Mouse (Mus musculus) cerebellum, adult 2 months (tissue): ENCODE data around the gene Fxn.

Experiments used
- CTCF ChIP-seq: fragments of 200-500 bp; IDR thresholded peaks from 2 replicates; pipeline ENCODE4 v1.5.1; 2011; ENCODE audit warnings: low read depth, mild to moderate bottlenecking, control low read depth, low read length, moderate library complexity, borderline replicate concordance; ENCODE audit not compliant: insufficient read depth
- POLR2A ChIP-seq: fragments of 200-500 bp; IDR thresholded peaks from 2 replicates; pipeline ENCODE4 v1.6.1; 2011; ENCODE audit warnings: low read length, control low read depth, borderline replicate concordance; ENCODE audit not compliant: insufficient read depth

DNA sequence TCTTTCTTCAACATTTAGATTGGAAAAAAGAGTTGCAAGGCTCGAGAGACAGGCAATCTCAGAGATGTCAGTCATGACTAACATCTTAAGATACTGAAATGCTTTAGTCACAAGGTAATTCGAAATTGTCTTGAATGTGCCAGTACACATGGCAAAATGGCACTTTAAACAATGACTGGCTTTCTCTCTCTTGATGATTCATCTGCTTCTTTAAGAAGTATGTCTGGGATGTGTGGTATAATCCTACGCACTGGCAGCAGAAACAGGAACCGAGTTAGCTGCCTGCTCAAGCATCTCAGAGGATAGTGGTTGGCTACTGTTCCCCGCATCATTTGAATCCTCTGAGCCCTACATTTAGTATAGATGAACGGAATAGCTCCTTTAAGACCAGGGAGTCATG is 45.3 kb upstream of the Fxn start:
- TF ChIP-seq CTCF = no peak
- TF ChIP-seq POLR2A = no peak
